Mouse (Mus musculus): ENCODE results near the gene Hnrnpm. TPM values are rescaled to one million over a fixed set of nuclear protein-coding genes. Genes with fewer than 3 reads are reported as not detected.

Gene Hnrnpm
- polyA plus RNA-seq, 1 experiment from 2014 or later: 725 TPM

- peaks cover 7% of the 10 kb centered on the region; the same call in 1 of the 2 replicates for H3K36me3 ChIP-seq (replicated peaks; ENCODE audit: control insufficient read depth, insufficient read depth, low read depth, low read length)
Observed at GRCm38 (mm10) chr17:33666813-33667212, 19.8 kb downstream of the Hnrnpm start.

GRCm38 (mm10) chr17:33649781-33650475 is 36.7 kb downstream of the Hnrnpm start:
- H3K9ac ChIP-seq (replicated peaks; ENCODE audit: low read length): no peak overlapping the region
- H3K27me3 ChIP-seq (ENCODE audit: control insufficient read depth, insufficient read depth, low read length): no peaks in the 10 kb centered on the region
- no peak overlapping the region for H3K27ac ChIP-seq (replicated peaks; ENCODE audit: low read depth, low read length)
- H3K36me3 ChIP-seq (replicated peaks; ENCODE audit: control insufficient read depth, insufficient read depth, low read depth, low read length): peaks cover 29% of the 10 kb centered on the region
- no peak overlapping the region for H3K4me2 ChIP-seq (ENCODE audit: low read depth, low read length)
- no peaks in the 10 kb centered on the region for H3K4me1 ChIP-seq (ENCODE audit: control insufficient read depth, insufficient read depth, low read length)
- 97% methylated on average over 34 of the region's 34 CpGs for WGBS
- no peak overlapping the region for H3K4me3 ChIP-seq (ENCODE audit: low read depth, low read length)
- DNase-seq (ENCODE audit: low spot score): no peak
- peak; percentile 69 for ATAC-seq (replicated peaks; ENCODE audit: insufficient number of reproducible peaks, low FRiP score, low TSS enrichment, low read depth)
- no peaks in the 10 kb centered on the region for H3K9me3 ChIP-seq (replicated peaks; ENCODE audit: control insufficient read depth, low read length)

More at GRCm38 (mm10) chr17:33666813-33667212, 19.8 kb downstream of the Hnrnpm start:
- H3K27me3 ChIP-seq (ENCODE audit: control insufficient read depth, insufficient read depth, low read length): no peaks in the 10 kb centered on the region
- ATAC-seq (replicated peaks; ENCODE audit: insufficient number of reproducible peaks, low FRiP score, low TSS enrichment, low read depth) (no peak), DNase-seq (ENCODE audit: low spot score) (no peak)
- H3K4me1 ChIP-seq (ENCODE audit: control insufficient read depth, insufficient read depth, low read length): no peaks in the 10 kb centered on the region
- no peaks in the 10 kb centered on the region for H3K9me3 ChIP-seq (replicated peaks; ENCODE audit: control insufficient read depth, low read length)
- no peak overlapping the region for H3K9ac ChIP-seq (replicated peaks; ENCODE audit: low read length)
- H3K27ac ChIP-seq (replicated peaks; ENCODE audit: low read depth, low read length): no peak overlapping the region
- 87% methylated on average over 3 of the region's 3 CpGs for WGBS
- no peak overlapping the region for H3K4me2 ChIP-seq (ENCODE audit: low read depth, low read length)
- H3K4me3 ChIP-seq (ENCODE audit: low read depth, low read length): no peak overlapping the region

- no peaks in the 10 kb centered on the region for H3K27me3 ChIP-seq (ENCODE audit: control insufficient read depth, insufficient read depth, low read length)
- no peaks in the 10 kb centered on the region for H3K4me1 ChIP-seq (ENCODE audit: control insufficient read depth, insufficient read depth, low read length)
- WGBS: 96% methylated on average over 8 of the region's 8 CpGs
- H3K36me3 ChIP-seq (replicated peaks; ENCODE audit: control insufficient read depth, insufficient read depth, low read depth, low read length): peaks cover 24% of the 10 kb centered on the region
- H3K4me3 ChIP-seq (ENCODE audit: low read depth, low read length): no peak overlapping the region
- H3K4me2 ChIP-seq (ENCODE audit: low read depth, low read length): no peak overlapping the region
- H3K9me3 ChIP-seq (replicated peaks; ENCODE audit: control insufficient read depth, low read length): no peaks in the 10 kb centered on the region
- H3K9ac ChIP-seq (replicated peaks; ENCODE audit: low read length): no peak overlapping the region
- H3K27ac ChIP-seq (replicated peaks; ENCODE audit: low read depth, low read length): no peak overlapping the region
- ATAC-seq (replicated peaks; ENCODE audit: insufficient number of reproducible peaks, low FRiP score, low TSS enrichment, low read depth): no peak
- no peak for DNase-seq (ENCODE audit: low spot score)
Observed at GRCm38 (mm10) chr17:33645073-33645472, 41.6 kb downstream of the Hnrnpm start.

GRCm38 (mm10) chr17:33644068-33644467 is 42.6 kb downstream of the Hnrnpm start:
- no peak for ATAC-seq (replicated peaks; ENCODE audit: insufficient number of reproducible peaks, low FRiP score, low TSS enrichment, low read depth)
- Histone ChIP-seq H3K4me1 (ENCODE audit: control insufficient read depth, insufficient read depth, low read length) (no peaks in the 10 kb centered on the region), H3K36me3 (replicated peaks; ENCODE audit: control insufficient read depth, insufficient read depth, low read depth, low read length) (peaks cover 17% of the 10 kb centered on the region), H3K4me3 (ENCODE audit: low read depth, low read length) (no peak overlapping the region), H3K4me2 (ENCODE audit: low read depth, low read length) (no peak overlapping the region), H3K9ac (replicated peaks; ENCODE audit: low read length) (no peak overlapping the region), H3K27me3 (ENCODE audit: control insufficient read depth, insufficient read depth, low read length) (no peaks in the 10 kb centered on the region), H3K27ac (replicated peaks; ENCODE audit: low read depth, low read length) (no peak overlapping the region), H3K9me3 (replicated peaks; ENCODE audit: control insufficient read depth, low read length) (no peaks in the 10 kb centered on the region)
- DNase-seq (ENCODE audit: low spot score): no peak
- WGBS: 99% methylated on average over 4 of the region's 4 CpGs

GRCm38 (mm10) chr17:33639743-33640142 is 46.9 kb downstream of the Hnrnpm start:
- H3K4me1 ChIP-seq (ENCODE audit: control insufficient read depth, insufficient read depth, low read length): no peaks in the 10 kb centered on the region
- H3K4me2 ChIP-seq (ENCODE audit: low read depth, low read length): no peak overlapping the region
- no peak overlapping the region for H3K9ac ChIP-seq (replicated peaks; ENCODE audit: low read length)
- no peaks in the 10 kb centered on the region for H3K9me3 ChIP-seq (replicated peaks; ENCODE audit: control insufficient read depth, low read length)
- peaks cover 4% of the 10 kb centered on the region for H3K36me3 ChIP-seq (replicated peaks; ENCODE audit: control insufficient read depth, insufficient read depth, low read depth, low read length)
- DNase-seq (ENCODE audit: low spot score): no peak
- WGBS: 69% methylated on average over 6 of the region's 6 CpGs
- H3K27ac ChIP-seq (replicated peaks; ENCODE audit: low read depth, low read length): no peak overlapping the region
- H3K27me3 ChIP-seq (ENCODE audit: control insufficient read depth, insufficient read depth, low read length): no peaks in the 10 kb centered on the region
- H3K4me3 ChIP-seq (ENCODE audit: low read depth, low read length): no peak overlapping the region
- ATAC-seq (replicated peaks; ENCODE audit: insufficient number of reproducible peaks, low FRiP score, low TSS enrichment, low read depth): no peak

- ATAC-seq (replicated peaks; ENCODE audit: insufficient number of reproducible peaks, low FRiP score, low TSS enrichment, low read depth) (no peak), DNase-seq (ENCODE audit: low spot score) (no peak)
- Histone ChIP-seq H3K9ac (replicated peaks; ENCODE audit: low read length) (no peak within 1 kb of the TSS), H3K27me3 (ENCODE audit: control insufficient read depth, insufficient read depth, low read length) (no peaks in the 10 kb centered on the region), H3K36me3 (replicated peaks; ENCODE audit: control insufficient read depth, insufficient read depth, low read depth, low read length) (no peaks in the 10 kb centered on the region; the same call in 1 of the 2 replicates), H3K9me3 (replicated peaks; ENCODE audit: control insufficient read depth, low read length) (no peaks in the 10 kb centered on the region), H3K4me1 (ENCODE audit: control insufficient read depth, insufficient read depth, low read length) (no peaks in the 10 kb centered on the region), H3K4me2 (ENCODE audit: low read depth, low read length) (no peak within 1 kb of the TSS), H3K4me3 (ENCODE audit: low read depth, low read length) (no peak within 1 kb of the TSS), H3K27ac (replicated peaks; ENCODE audit: low read depth, low read length) (no peak within 1 kb of the TSS)
- WGBS: 84% methylated on average over 4 of the region's 4 CpGs
Observed at GRCm38 (mm10) chr17:33637516-33638276, 49.0 kb downstream of the Hnrnpm start, which contains the start of gene Pram1. TSS of gene Pram1 (plus strand) at chr17:33638056.

GRCm38 (mm10) chr17:33637038-33637437 is 49.6 kb downstream of the Hnrnpm start:
- peaks cover under 1% of the 10 kb centered on the region; the same call in 1 of the 2 replicates for H3K36me3 ChIP-seq (replicated peaks; ENCODE audit: control insufficient read depth, insufficient read depth, low read depth, low read length)
- 82% methylated on average over 2 of the region's 2 CpGs for WGBS
- DNase-seq (ENCODE audit: low spot score) (no peak), ATAC-seq (replicated peaks; ENCODE audit: insufficient number of reproducible peaks, low FRiP score, low TSS enrichment, low read depth) (no peak)
- H3K27ac ChIP-seq (replicated peaks; ENCODE audit: low read depth, low read length): no peak overlapping the region
- H3K27me3 ChIP-seq (ENCODE audit: control insufficient read depth, insufficient read depth, low read length): no peaks in the 10 kb centered on the region
- H3K9ac ChIP-seq (replicated peaks; ENCODE audit: low read length): no peak overlapping the region
- no peak overlapping the region for H3K4me3 ChIP-seq (ENCODE audit: low read depth, low read length)
- H3K4me1 ChIP-seq (ENCODE audit: control insufficient read depth, insufficient read depth, low read length): no peaks in the 10 kb centered on the region
- H3K9me3 ChIP-seq (replicated peaks; ENCODE audit: control insufficient read depth, low read length): no peaks in the 10 kb centered on the region
- no peak overlapping the region for H3K4me2 ChIP-seq (ENCODE audit: low read depth, low read length)

- Histone ChIP-seq H3K27ac (replicated peaks; ENCODE audit: low read depth, low read length) (no peak overlapping the region), H3K4me1 (ENCODE audit: control insufficient read depth, insufficient read depth, low read length) (no peaks in the 10 kb centered on the region; the same call in 1 of the 2 replicates), H3K27me3 (ENCODE audit: control insufficient read depth, insufficient read depth, low read length) (no peaks in the 10 kb centered on the region), H3K4me3 (ENCODE audit: low read depth, low read length) (no peak overlapping the region), H3K9ac (replicated peaks; ENCODE audit: low read length) (no peak overlapping the region), H3K9me3 (replicated peaks; ENCODE audit: control insufficient read depth, low read length) (no peaks in the 10 kb centered on the region), H3K4me2 (ENCODE audit: low read depth, low read length) (no peak overlapping the region), H3K36me3 (replicated peaks; ENCODE audit: control insufficient read depth, insufficient read depth, low read depth, low read length) (peaks cover 3% of the 10 kb centered on the region; the same call in 1 of the 2 replicates)
- DNase-seq (ENCODE audit: low spot score): no peak
- 89% methylated on average over 5 of the region's 5 CpGs for WGBS
- ATAC-seq (replicated peaks; ENCODE audit: insufficient number of reproducible peaks, low FRiP score, low TSS enrichment, low read depth): no peak
Observed at GRCm38 (mm10) chr17:33631796-33632195, 54.9 kb downstream of the Hnrnpm start.
